ENCODE assay signal across 28 mouse cellular contexts in the genomic region with DNA sequence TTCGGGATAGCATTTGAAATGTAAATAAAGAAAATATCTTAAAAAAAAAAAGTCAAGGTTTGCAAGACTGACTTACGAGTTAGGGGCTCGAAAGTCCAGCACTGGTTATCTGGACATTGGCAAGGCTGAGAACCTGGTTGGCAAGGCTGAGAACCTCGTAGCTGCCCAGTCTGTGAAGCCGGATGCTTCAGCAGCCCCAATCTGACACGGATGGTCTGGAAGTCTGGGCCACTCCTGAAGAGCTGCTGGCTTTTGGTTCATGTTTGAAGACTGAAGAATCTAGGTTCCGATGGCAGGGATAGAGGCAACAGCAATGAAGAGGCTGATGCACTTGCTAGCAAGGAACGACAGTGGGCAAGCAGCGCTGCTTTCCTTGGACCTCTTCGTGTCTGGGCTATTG.
A peak's percentile ranks its signal among the peaks of the same experiment; 100 is the strongest.
DNase-seq lines count a peak whose midpoint lies in the region; ATAC-seq lines count a peak whose summit lies in the region.
"Had no signal": no experiment of that assay in that cellular context is flagged by ENCODE, and none has a peak within 500 bp of the region (broad histone marks: within the 10 kb centered on the region; RNA-seq: fewer than 3 reads in every experiment).

No protein-coding gene starts in this region.

- ATAC-seq in cerebellum, adult (ENCODE audit: insufficient number of reproducible peaks, low FRiP score, low TSS enrichment): no peak
- no peak for ATAC-seq in hindbrain, embryonic 14.5 days (ENCODE audit: low FRiP score)
- ATAC-seq: activated CD4-positive, CD25-positive, alpha-beta regulatory T cell, adult 4 months; forebrain, embryonic 13.5 days; forebrain, embryonic 16.5 days; hindbrain, postnatal 0 days; inflammation-experienced regulatory T-cells, adult 6 months; intestine, embryonic 16.5 days had no signal

- H3K27me3 ChIP-seq in hindbrain, embryonic 14.5 days (ENCODE audit: control insufficient read depth, insufficient read depth, low read length): no peaks in the 10 kb centered on the region
- H3K27me3 ChIP-seq: embryonic facial prominence, embryonic 13.5 days; forebrain, embryonic 13.5 days; hindbrain, embryonic 13.5 days had no signal

- no peak overlapping the region for H3K4me2 ChIP-seq in hindbrain, embryonic 14.5 days (replicated peaks)
- H3K4me2 ChIP-seq: embryonic facial prominence, embryonic 13.5 days; forebrain, embryonic 13.5 days; heart, embryonic 11.5 days; hindbrain, embryonic 13.5 days had no signal

- no peaks in the 10 kb centered on the region for H3K9me3 ChIP-seq in hindbrain, embryonic 14.5 days (ENCODE audit: control insufficient read depth, low read length)
- H3K9me3 ChIP-seq: embryonic facial prominence, embryonic 10.5 days; embryonic facial prominence, embryonic 13.5 days; forebrain, embryonic 13.5 days; hindbrain, embryonic 10.5 days; hindbrain, embryonic 13.5 days had no signal

- no peak overlapping the region for H3K27ac ChIP-seq in hindbrain, embryonic 14.5 days
- H3K27ac ChIP-seq: embryonic facial prominence, embryonic 10.5 days; embryonic facial prominence, embryonic 13.5 days; forebrain, embryonic 13.5 days; gastrocnemius, adult 2 months; hindbrain, embryonic 10.5 days; hindbrain, embryonic 13.5 days; hindbrain, postnatal 0 days had no signal

- 94% methylated on average over 10 of the region's 10 CpGs for WGBS in hindbrain, embryonic 14.5 days

- DNase-seq in cerebellum, adult 11 months: peak; percentile 42
- peak; percentile 57 to 72 for DNase-seq in cerebellum, adult 18-20 months
- DNase-seq in cerebellum, adult 9-10 months: peak; percentile 72
- peak; percentile 69 to 70 for DNase-seq in cerebellum, postnatal 14 days
- DNase-seq in adrenal gland, adult 2 months: no peak
- no peak for DNase-seq in embryo, embryonic 9.5 days (ENCODE audit: extremely low spot score)
- no peak for DNase-seq in hindbrain, embryonic 14.5 days (ENCODE audit: low spot score)
- DNase-seq: adrenal gland, postnatal 10 days; adrenal gland, postnatal 36 days; gastrocnemius, adult 2 months; gastrocnemius, postnatal 14 days; heart, adult 11 months; heart, postnatal 36 days; kidney, adult 18-20 months; kidney, adult 9 months had no signal

- no peaks in the 10 kb centered on the region for H3K36me3 ChIP-seq in hindbrain, embryonic 14.5 days (replicated peaks; ENCODE audit: control insufficient read depth, insufficient read depth)
- H3K36me3 ChIP-seq: embryonic facial prominence, embryonic 10.5 days; embryonic facial prominence, embryonic 13.5 days; hindbrain, embryonic 10.5 days; hindbrain, embryonic 13.5 days had no signal

- H3K9ac ChIP-seq in hindbrain, embryonic 14.5 days: no peak overlapping the region
- H3K9ac ChIP-seq: embryonic facial prominence, embryonic 13.5 days; forebrain, embryonic 13.5 days; hindbrain, embryonic 13.5 days had no signal

- no peaks in the 10 kb centered on the region for H3K4me1 ChIP-seq in hindbrain, embryonic 14.5 days (replicated peaks; ENCODE audit: control insufficient read depth, insufficient read depth, low read length)
- H3K4me1 ChIP-seq: embryonic facial prominence, embryonic 10.5 days; embryonic facial prominence, embryonic 13.5 days; forebrain, embryonic 13.5 days; hindbrain, embryonic 10.5 days had no signal

- no peak overlapping the region for H3K4me3 ChIP-seq in hindbrain, embryonic 14.5 days (replicated peaks; ENCODE audit: low read length)
- H3K4me3 ChIP-seq: embryonic facial prominence, embryonic 10.5 days; embryonic facial prominence, embryonic 13.5 days; erythroblast, embryonic 14.5 days; forebrain, embryonic 13.5 days; gastrocnemius, adult 2 months; hindbrain, embryonic 10.5 days; hindbrain, embryonic 13.5 days had no signal

Comparison
In these comparisons a context has a peak if more than half of its experiments do, and no peak if none do; other contexts are left out.
1. DNase-seq: peak in cerebellum, adult 11 months (single experiment), cerebellum, adult 18-20 months (2 of 2), cerebellum, adult 9-10 months (single experiment) and cerebellum, postnatal 14 days (2 of 2); none in adrenal gland, adult 2 months (single experiment), embryo, embryonic 9.5 days (single experiment) and hindbrain, embryonic 14.5 days (single experiment).